Mouse (Mus musculus) lung, postnatal 0 days (tissue): ENCODE results near the gene Baiap2. TPM values are rescaled to one million over a fixed set of nuclear protein-coding genes. Genes with fewer than 3 reads are reported as not detected.
A peak's percentile ranks its signal among the peaks of the same experiment; 100 is the strongest.

Experiments
- ATAC-seq: fragments of 200-750 bp; cut with Nextera tagmentation; 2 replicates; pipeline ENCODE4 v1.8.0; 2017; ENCODE audit warnings: moderate library complexity
- DNase-seq: peaks from one replicate; pipeline ENCODE4 v3.0.0-alpha.2; 2016; ENCODE audit warnings: low spot score
- H3K27ac ChIP-seq: fragments of 300-500 bp; sonication (generic); 2 replicates; pipeline ENCODE4 v1.5.1; 2014; ENCODE audit warnings: antibody characterized with exemption, mild to moderate bottlenecking, low read length, mixed read lengths
- H3K27me3 ChIP-seq: fragments of 300-500 bp; sonication (generic); replicated peaks from 2 replicates; pipeline ENCODE4 v1.6.1; 2014; ENCODE audit warnings: low read length, mixed read lengths; ENCODE audit not compliant: insufficient read depth
- H3K36me3 ChIP-seq: fragments of 300-500 bp; sonication (generic); 2 replicates; pipeline ENCODE4 v1.6.1; 2014; ENCODE audit warnings: low read length, mixed read lengths; ENCODE audit not compliant: insufficient read depth
- H3K4me1 ChIP-seq: fragments of 300-500 bp; sonication (generic); 2 replicates; pipeline ENCODE4 v1.6.1; 2014; ENCODE audit warnings: antibody characterized with exemption, low read depth, low read length, mixed read lengths; ENCODE audit not compliant: insufficient read depth
- H3K4me2 ChIP-seq: fragments of 300-500 bp; sonication (generic); replicated peaks from 2 replicates; pipeline ENCODE4 v1.6.1; 2014; ENCODE audit warnings: low read depth, mild to moderate bottlenecking, low read length, moderate library complexity, mixed read lengths
- H3K4me3 ChIP-seq: fragments of 300-500 bp; sonication (generic); 2 replicates; pipeline ENCODE4 v1.5.1; 2014; ENCODE audit warnings: low read depth, low read length
- H3K9ac ChIP-seq: fragments of 300-500 bp; sonication (generic); replicated peaks from 2 replicates; pipeline ENCODE4 v1.6.1; 2014; ENCODE audit warnings: low read depth, mild to moderate bottlenecking
- H3K9me3 ChIP-seq: fragments of 300-500 bp; sonication (generic); 2 replicates; pipeline ENCODE4 v1.6.1; 2016; ENCODE audit warnings: low read length, mixed read lengths
- CTCF ChIP-seq: IDR thresholded peaks from 2 replicates; pipeline ENCODE4 v1.5.1; 2016; ENCODE audit warnings: antibody characterized with exemption, mild to moderate bottlenecking
- EP300 ChIP-seq: IDR thresholded peaks from 2 replicates; pipeline ENCODE4 v1.6.1; 2016; ENCODE audit warnings: antibody characterized with exemption, mild to moderate bottlenecking, control low read depth
- WGBS: fragments of 180-500 bp; shearing (Covaris S2); extraction: QIAGEN DNeasy Blood & Tissue Kit; methylation state at CpG from one replicate; pipeline ENCODE4 v1.1.7; 2014; 5-methylcytosine and 5-hydroxymethylcytosine counted together
- polyA plus RNA-seq: library from polyadenylated mRNA; unstranded; fragments of >200 nt; fragmentation: Nextera tagmentation; extraction: Ambion mirVana; gene quantifications from 2 replicates; pipeline ENCODE4 v1.2.1, GENCODE M21; 2015

The Baiap2 gene
- polyA plus RNA-seq, 1 experiment from 2014 or later, result 52.6 TPM

DNA sequence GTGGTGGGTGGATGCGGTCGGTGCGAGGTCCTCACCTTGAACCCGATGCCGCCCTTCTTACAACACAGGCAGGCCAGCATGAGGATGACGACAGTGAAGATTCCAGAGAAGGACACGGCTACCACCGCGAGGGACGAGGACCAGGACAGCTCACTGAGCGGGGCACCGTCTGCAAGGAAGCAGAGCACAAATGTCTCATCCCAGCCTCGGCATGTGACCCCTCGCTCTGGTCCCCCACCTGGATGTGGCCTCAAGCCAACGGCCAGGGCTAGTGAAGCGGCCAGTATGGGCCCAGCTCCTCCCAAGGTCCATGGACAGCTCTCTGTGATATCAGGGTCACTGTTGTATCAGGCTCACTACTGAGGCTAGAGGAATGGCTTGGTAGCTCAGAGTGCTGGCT lies 78.8 kb downstream of the Baiap2 start:
- H3K9ac ChIP-seq, result no peak overlapping the region
- no peaks in the 10 kb centered on the region for H3K36me3 ChIP-seq
- no peaks in the 10 kb centered on the region for H3K4me1 ChIP-seq
- no peaks in the 10 kb centered on the region for H3K27me3 ChIP-seq
- no peak overlapping the region for H3K27ac ChIP-seq
- no peak overlapping the region for H3K4me2 ChIP-seq
- no peak overlapping the region for H3K4me3 ChIP-seq
- DNase-seq (no peak), ATAC-seq (no peak)
- no peak for TF ChIP-seq EP300
- no peak for TF ChIP-seq CTCF
- H3K9me3 ChIP-seq, result no peaks in the 10 kb centered on the region
- WGBS, result 87% methylated on average over 16 of the region's 16 CpGs

DNA sequence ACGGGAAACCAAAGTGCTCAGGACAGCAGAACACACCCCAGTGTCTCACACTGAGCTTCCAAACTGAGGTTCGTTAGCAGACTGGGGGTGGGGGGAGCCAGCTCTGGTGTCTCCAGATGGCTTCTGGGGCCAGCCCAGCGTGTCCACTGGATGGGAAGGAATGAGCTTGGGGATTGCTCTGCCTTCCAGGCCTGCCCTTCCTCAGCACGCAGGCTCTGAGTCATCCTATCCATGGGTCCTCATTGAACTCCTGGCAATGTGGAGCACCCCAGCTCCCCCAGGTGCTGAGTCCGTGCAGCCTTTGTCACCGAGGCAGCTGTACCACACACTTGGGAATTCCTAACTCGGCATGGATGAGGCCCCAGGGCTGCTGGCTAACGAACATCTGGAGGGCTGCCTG lies 79.7 kb downstream of the Baiap2 start:
- no peak for DNase-seq
- TF ChIP-seq CTCF, result no peak
- TF ChIP-seq EP300, result no peak
- no peaks in the 10 kb centered on the region for H3K36me3 ChIP-seq
- no peak overlapping the region for H3K4me2 ChIP-seq
- no peak overlapping the region for H3K4me3 ChIP-seq
- H3K27me3 ChIP-seq, result no peaks in the 10 kb centered on the region
- 66% methylated on average over 8 of the region's 8 CpGs for WGBS
- H3K27ac ChIP-seq, result no peak overlapping the region
- H3K9ac ChIP-seq, result no peak overlapping the region
- no peak for ATAC-seq
- H3K4me1 ChIP-seq, result no peaks in the 10 kb centered on the region
- no peaks in the 10 kb centered on the region for H3K9me3 ChIP-seq

DNA sequence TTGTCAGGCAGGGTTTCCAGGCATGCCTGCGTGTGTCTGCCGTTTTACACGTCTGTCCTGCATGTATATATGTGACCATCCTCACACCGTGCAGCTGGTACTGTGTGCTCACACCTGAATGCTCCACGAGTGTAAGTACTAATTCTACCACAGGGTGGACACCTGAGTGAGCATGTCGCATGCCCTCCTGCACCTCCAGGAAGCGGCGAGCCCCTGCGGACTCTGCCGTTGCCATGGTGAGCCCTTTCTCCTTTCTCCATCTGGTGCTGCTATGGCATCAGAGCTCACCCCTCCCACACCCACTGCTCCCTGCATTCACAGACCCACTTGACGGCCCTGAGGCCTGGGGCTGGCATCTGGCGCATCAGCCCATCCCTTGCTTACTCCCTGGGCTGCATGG lies 80.3 kb downstream of the Baiap2 start:
- 0 out of 2 replicates have a peak, but pooled peaks have one; percentile 32 for ATAC-seq
- H3K36me3 ChIP-seq, result no peaks in the 10 kb centered on the region
- H3K9ac ChIP-seq, result no peak overlapping the region
- no peaks in the 10 kb centered on the region for H3K9me3 ChIP-seq
- no peak for DNase-seq
- 55% methylated on average over 12 of the region's 12 CpGs for WGBS
- TF ChIP-seq CTCF (no peak), EP300 (no peak)
- no peaks in the 10 kb centered on the region for H3K27me3 ChIP-seq
- H3K4me1 ChIP-seq, result no peaks in the 10 kb centered on the region
- H3K4me2 ChIP-seq, result no peak overlapping the region
- H3K27ac ChIP-seq, result no peak overlapping the region
- H3K4me3 ChIP-seq, result no peak overlapping the region

GRCm38 (mm10) chr11:120026941-120027340 lies 84.4 kb downstream of the Baiap2 start:
- H3K27me3 ChIP-seq, result no peaks in the 10 kb centered on the region
- H3K36me3 ChIP-seq, result no peaks in the 10 kb centered on the region
- no peaks in the 10 kb centered on the region for H3K9me3 ChIP-seq
- 80% methylated on average over 3 of the region's 3 CpGs for WGBS
- DNase-seq, result no peak
- no peak for TF ChIP-seq CTCF
- TF ChIP-seq EP300, result no peak
- no peak overlapping the region for H3K4me2 ChIP-seq
- H3K9ac ChIP-seq, result no peak overlapping the region
- no peaks in the 10 kb centered on the region for H3K4me1 ChIP-seq
- H3K27ac ChIP-seq, result no peak overlapping the region
- no peak for ATAC-seq
- no peak overlapping the region for H3K4me3 ChIP-seq

- Histone ChIP-seq H3K4me3 (no peak overlapping the region), H3K27me3 (no peaks in the 10 kb centered on the region), H3K27ac (no peak overlapping the region), H3K4me1 (no peaks in the 10 kb centered on the region), H3K4me2 (no peak overlapping the region), H3K9me3 (no peaks in the 10 kb centered on the region), H3K36me3 (no peaks in the 10 kb centered on the region), H3K9ac (no peak overlapping the region)
- WGBS, result 52% methylated on average over 18 of the region's 18 CpGs
- TF ChIP-seq EP300 (no peak), CTCF (no peak)
- DNase-seq, result peak; percentile 38
- peak; percentile 32 for ATAC-seq
Observed at GRCm38 (mm10) chr11:120028319-120029092, 85.9 kb downstream of the Baiap2 start.

- 37% methylated on average over 9 of the region's 9 CpGs for WGBS
- peak; percentile 41 for ATAC-seq
- H3K9ac ChIP-seq, result no peak overlapping the region
Observed at GRCm38 (mm10) chr11:120029431-120030144, 87.0 kb downstream of the Baiap2 start.

More at GRCm38 (mm10) chr11:120029431-120030144, 87.0 kb downstream of the Baiap2 start:
- H3K4me3 ChIP-seq, result no peak overlapping the region
- no peak overlapping the region for H3K27ac ChIP-seq
- H3K4me2 ChIP-seq, result no peak overlapping the region
- DNase-seq, result no peak
- no peaks in the 10 kb centered on the region for H3K27me3 ChIP-seq
- H3K36me3 ChIP-seq, result no peaks in the 10 kb centered on the region
- H3K9me3 ChIP-seq, result no peaks in the 10 kb centered on the region
- H3K4me1 ChIP-seq, result no peaks in the 10 kb centered on the region
- TF ChIP-seq EP300 (no peak), CTCF (no peak)
